Mouse (Mus musculus): Measurements from ENCODE around the gene Cwc15.
A peak's percentile ranks its signal among the peaks of the same experiment; 100 is the strongest.
"Not testable (repeated sequence)": the region's sequence is repeated elsewhere in the genome, so short reads cannot be mapped to it uniquely, and the experiment has no call there.

Gene Cwc15

DNA sequence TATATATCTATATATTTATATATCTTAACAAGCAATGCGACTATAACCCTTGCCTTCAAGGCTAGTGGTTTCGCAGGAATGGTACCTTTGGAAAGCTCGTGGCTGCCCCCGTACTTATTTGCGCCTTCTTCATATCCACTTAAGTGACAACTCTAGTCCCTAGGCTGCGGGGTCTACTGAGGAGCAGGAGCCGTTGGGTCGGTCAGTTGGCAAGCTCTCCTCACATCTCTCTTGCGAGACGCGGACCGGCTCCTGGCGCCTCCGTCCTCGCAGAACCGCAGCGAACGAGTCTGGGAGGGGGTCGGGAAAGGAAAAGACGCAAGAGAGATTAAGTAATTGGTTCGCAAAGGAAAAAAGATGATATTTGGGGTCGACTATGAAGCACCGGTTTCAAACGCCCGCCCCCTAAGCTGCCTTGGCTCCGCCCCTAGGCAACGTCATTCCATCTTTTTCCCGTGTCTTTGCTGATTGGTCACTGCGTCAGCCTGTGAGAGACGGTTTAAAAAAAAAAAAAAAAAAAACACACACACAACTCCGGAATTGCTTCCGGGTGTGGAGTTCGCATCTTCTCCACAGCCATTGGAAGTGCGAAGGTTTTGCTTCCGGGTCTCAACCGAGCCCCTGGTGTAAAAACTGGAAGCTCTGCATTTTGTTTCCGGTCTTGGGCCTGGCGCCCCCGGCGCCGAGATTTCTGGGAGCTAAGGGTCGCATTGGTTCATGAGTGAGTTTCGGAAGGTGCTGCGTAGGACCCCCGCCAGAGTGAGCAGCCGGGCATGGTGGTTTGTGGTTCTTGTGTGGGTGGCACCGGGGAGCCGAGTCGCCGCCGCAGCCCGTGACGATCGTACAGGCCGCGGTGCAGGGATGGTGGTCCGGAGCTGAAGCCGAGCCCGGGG, at the start of gene Cwc15, which contains the start of gene Kdm4d:
Gene Cwc15 (plus strand): TSS at position 595 of the 893 bp plus-strand sequence.
Gene Kdm4d (minus strand): TSS at position 460 of the 893 bp plus-strand sequence.
- peak; percentile 99 for DNase-seq (ENCODE audit: low read depth, low spot score)

- DNase-seq (ENCODE audit: low read depth, low spot score) = not testable (repeated sequence)
Observed at GRCm38 (mm10) chr9:14451120-14451519, 49.3 kb upstream of the Cwc15 start.

GRCm38 (mm10) chr9:14456320-14456719, 44.1 kb upstream of the Cwc15 start:
- DNase-seq (ENCODE audit: low read depth, low spot score) = no peak

DNA sequence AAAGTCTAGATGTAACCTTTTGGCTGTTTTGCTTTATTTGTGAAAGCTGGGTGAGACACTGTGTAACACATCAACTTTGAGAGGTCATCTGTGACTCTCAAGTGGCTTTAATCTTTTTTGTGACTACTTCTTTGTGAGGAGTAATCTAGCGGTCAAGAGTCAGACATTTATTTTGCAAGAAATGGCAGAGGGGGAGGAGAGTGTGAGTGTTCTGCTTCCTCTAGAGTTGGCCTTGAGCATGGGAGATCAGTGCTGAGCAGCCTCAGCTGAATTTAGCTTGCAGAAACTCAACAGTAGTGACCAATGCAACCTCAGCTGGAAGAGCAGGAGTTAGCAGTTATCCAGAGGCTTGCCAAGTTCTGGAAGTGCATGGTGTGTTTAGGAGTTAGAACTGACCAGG, 37.9 kb upstream of the Cwc15 start:
- not testable (repeated sequence) for DNase-seq (ENCODE audit: low read depth, low spot score)

GRCm38 (mm10) chr9:14463668-14464067, 36.7 kb upstream of the Cwc15 start:
- DNase-seq (ENCODE audit: low read depth, low spot score) = peak; percentile 13

DNA sequence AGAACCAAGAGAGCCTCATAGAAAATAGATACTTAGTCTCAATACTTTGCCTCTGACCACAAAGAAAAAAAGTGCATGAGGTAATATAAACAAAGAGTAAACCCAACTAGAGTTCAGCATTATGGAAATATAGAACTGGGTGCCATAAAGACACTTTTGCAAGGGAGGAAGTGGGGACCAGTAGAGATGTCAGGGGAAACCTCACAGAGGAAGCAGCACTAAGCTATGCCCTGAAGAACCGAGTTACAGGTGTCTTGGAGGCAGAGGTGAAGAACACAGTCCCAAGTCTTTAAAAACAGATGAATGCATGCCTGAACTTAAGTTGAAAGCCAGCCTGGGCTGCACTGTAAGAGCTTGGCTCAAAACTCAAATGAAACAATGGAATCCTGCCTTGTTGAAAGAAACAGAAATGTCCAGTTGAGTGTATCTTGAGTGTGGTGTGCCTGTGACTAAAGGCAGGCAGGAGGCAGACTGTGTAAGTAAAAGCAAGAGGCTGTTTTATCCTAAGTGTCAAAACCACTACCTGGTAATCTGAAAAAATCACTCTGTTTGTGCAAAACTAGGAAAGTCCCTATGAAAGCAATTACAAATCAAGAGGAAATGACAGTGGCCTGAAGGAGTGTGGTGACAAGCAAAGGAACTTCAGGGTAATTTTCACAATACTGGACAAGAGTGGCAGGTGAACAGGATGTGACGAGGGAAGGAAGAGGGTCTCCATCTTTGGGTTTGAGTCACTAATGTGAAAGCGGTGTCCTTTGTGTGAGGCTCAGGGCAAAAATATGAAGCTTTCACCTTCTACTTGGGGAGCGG, 1.3 kb upstream of the Cwc15 start:
- no peak for DNase-seq (ENCODE audit: low read depth, low spot score)

- DNase-seq (ENCODE audit: low read depth, low spot score) = no peak
Observed at GRCm38 (mm10) chr9:14500916-14501424, 553 bp downstream of the Cwc15 start.

DNA sequence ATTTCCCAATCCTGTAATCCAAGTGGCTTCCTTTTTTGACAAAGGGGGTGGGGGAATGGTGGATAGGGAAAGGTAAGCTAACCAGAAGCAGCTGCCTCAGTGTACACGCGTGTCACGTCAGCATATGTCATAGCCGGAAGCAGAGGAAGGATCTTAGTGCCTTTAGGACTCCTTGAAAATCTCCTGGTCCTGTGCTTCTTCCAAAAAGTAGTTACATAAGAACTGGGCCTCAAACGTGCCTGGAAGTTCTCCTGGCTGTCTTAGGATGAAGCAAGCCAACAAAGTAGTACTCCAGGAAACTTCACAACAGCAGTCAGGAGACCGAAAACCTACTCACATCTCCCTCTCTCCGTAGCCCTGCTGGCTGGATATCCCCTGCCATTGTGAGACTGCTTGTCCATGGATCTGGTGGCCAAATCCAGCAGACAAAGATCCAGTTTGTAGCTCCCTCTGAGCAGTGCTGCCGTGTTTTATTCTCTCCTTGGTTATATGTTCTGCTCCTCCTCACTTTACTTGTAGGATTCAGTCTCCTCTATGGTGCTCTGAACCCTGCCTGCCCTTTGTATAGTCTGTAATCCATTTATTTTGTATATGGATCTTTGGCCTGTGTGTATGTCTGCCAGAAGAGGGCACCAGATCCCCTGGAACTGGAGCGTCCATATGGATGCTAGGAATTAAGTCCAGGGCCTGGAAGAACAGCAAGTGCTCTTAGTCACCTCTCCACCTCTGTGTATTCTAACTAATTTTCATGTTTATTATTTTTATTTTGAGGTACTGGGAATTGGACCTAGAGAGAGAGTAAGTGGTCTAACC, 12.4 kb downstream of the Cwc15 start:
- peak; percentile 57 for DNase-seq (ENCODE audit: low read depth, low spot score)

- no peak for DNase-seq (ENCODE audit: low read depth, low spot score)
Observed at GRCm38 (mm10) chr9:14517296-14517695, 16.9 kb downstream of the Cwc15 start.

- no peak for DNase-seq (ENCODE audit: low read depth, low spot score)
Observed at GRCm38 (mm10) chr9:14518105-14518504, 17.7 kb downstream of the Cwc15 start.

DNA sequence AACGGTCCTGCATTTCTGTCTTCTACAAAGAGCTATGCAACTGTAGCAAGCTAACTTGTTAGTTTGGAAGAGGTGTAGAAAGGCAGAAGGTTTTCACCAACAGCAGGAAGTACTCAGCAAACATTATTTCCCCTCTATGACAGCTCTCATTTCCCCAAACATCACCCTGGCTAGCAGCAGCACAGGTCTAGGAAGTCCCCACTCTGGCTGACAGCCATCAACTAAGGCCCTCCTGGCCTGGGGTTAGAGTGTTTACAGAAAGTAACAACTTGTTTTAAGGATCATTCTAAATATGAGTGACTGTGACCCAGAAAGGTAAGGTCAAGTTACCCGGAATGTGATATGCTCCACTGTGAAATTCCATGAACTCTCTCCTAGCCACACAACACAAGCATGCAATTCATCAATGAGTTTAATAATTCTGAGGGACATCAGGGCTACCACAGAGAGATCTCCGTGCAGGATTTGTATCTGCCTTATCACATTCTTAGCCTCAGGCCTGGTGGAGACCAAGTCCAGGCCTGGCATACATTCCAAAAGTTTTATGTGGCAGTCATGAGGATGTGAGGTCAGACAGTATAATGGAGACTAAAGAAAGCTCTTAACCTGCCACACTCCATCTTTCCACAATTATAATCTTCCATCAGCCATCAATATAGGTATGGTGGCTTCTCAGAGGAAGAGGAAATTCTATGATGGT, 20.7 kb downstream of the Cwc15 start:
- no peak for DNase-seq (ENCODE audit: low read depth, low spot score)

GRCm38 (mm10) chr9:14521695-14522094, 21.3 kb downstream of the Cwc15 start:
- no peak for DNase-seq (ENCODE audit: low read depth, low spot score)

DNA sequence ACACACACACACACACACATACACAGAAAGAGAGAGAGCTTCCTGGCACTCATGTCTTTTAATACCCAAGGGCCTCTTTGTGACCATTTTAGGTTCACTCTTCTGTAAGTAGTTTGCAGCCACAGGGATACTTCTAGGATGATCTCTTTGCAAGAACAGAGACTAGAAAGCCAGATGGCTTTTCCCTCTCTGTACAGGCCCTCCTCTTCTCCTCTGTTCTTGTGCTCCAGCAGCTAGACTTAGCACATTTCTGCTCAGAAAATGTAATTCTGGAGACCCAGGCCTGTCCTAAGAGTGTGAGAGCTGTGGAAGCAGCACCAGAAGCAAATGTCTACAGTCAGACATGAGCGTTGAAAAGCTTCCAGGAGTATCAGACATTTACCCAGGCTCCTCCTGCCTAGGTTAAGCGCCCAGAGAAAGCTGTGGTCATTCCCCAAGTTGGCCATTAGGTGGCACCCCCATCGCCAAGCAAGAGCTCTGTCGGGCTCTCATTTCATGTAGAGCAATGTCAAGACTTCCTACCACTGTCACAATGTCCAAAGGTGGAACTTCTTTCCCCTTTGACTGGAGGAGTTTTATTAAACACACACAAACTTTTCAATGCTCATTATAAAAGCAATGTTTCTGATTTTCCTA, 23.1 kb downstream of the Cwc15 start:
- peak; percentile 77 for DNase-seq (ENCODE audit: low read depth, low spot score)

GRCm38 (mm10) chr9:14530004-14530403, 29.6 kb downstream of the Cwc15 start:
- peak; percentile 33 for DNase-seq (ENCODE audit: low read depth, low spot score)

DNA sequence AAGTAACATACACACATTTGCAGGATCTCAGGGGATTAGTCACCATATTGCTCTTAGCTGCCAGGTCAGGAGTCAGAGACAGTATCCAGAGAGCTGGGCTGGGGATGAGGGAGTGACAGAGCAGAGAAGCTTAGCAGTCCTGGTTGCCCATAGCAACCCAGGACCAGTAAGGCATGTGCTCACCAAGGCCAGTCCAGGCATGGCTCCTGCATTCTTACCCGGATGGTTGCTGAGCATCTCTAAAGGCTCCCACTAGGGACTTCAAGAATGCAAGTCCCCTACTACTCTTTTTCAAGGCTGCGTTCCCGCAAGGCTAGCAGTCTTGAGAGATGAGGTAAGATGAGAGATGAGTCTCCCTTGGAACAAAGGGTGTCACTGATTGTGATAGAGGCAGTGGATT, 31.9 kb downstream of the Cwc15 start:
- DNase-seq (ENCODE audit: low read depth, low spot score) = peak; percentile 59

DNA sequence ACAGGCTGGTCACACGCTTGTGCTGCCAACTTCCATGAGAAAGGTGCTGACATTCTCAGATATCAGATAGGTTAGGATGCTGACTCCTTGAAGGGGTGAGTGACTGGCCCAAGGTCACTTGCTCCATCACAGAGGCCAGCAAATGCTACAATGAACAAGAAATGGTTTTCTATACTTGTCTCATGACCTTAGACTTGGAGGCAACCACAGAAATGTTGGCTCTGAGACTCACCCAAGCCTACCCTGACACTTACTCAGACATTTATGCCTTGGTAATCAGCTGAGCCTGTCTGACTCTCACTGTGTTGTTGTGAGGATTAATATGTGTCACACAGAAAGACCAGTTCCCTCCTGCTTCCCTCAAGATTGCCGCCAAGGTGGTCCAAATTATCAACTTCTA, 33.2 kb downstream of the Cwc15 start:
- DNase-seq (ENCODE audit: low read depth, low spot score) = no peak

DNA sequence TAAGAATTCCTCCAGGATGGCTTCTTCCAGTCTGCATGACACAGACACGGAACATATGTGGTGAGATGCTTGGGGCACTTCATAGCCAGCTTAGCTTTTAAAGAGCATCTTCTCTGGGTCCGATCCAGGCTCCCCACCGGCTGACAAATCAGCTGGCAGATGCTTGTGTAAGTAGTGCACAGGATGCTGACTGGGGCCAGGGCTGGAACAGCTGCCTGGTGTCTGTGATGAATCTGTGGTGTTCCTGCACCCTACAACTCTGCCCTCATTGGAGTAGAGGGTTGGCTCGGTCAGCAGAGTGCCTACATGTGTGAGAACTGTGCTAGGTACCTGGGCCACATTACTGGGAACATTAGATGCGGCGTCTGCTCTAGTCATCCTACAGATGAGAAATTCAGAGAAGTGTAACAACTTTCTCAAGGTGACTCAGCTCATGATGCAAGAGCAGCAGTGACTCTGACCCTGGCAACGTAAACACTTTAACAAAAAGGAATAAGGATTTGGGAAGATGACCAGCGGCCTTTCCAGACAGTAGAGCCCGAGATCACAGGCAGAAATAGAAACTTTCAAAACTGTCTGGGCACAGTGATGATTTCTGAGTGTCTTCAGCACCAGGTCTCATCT, 34.5 kb downstream of the Cwc15 start:
- no peak for DNase-seq (ENCODE audit: low read depth, low spot score)

- DNase-seq (ENCODE audit: low read depth, low spot score) = peak; percentile 25
Observed at GRCm38 (mm10) chr9:14544034-14544757, 43.8 kb downstream of the Cwc15 start.

All from R1 (cell line).